Mouse (Mus musculus): ENCODE measurements around the gene Gtpbp10. TPM values are rescaled to one million over a fixed set of nuclear protein-coding genes. Genes with fewer than 3 reads are reported as not detected.
A peak's percentile ranks its signal among the peaks of the same experiment; 100 is the strongest.

Gtpbp10 gene
- polyA plus RNA-seq, 1 experiment from 2014 or later, result 39.7 TPM

- WGBS, result 85% methylated on average over 10 of the region's 10 CpGs
- peaks cover 18% of the 10 kb centered on the region for H3K36me3 ChIP-seq (ENCODE audit: control insufficient read depth, insufficient read depth, low read length)
- no peaks in the 10 kb centered on the region for H3K4me1 ChIP-seq (ENCODE audit: control insufficient read depth, insufficient read depth, low read length)
- H3K27ac ChIP-seq (ENCODE audit: low read depth, low read length), result no peak overlapping the region
- H3K4me3 ChIP-seq (ENCODE audit: low read length), result no peak overlapping the region
- H3K27me3 ChIP-seq (ENCODE audit: control insufficient read depth, insufficient read depth, low read length), result no peaks in the 10 kb centered on the region
- no peaks in the 10 kb centered on the region for H3K9me3 ChIP-seq (ENCODE audit: control insufficient read depth, low read length)
- peak; percentile 14; the same call in 1 of the 2 replicates for ATAC-seq (ENCODE audit: low FRiP score, low TSS enrichment)
- no peak overlapping the region for H3K4me2 ChIP-seq (replicated peaks; ENCODE audit: low read depth, low read length)
- no peak overlapping the region for H3K9ac ChIP-seq (ENCODE audit: low read depth, low read length)
Measured at GRCm38 (mm10) chr5:5508231-5508630, 51.1 kb downstream of the Gtpbp10 start.

DNA sequence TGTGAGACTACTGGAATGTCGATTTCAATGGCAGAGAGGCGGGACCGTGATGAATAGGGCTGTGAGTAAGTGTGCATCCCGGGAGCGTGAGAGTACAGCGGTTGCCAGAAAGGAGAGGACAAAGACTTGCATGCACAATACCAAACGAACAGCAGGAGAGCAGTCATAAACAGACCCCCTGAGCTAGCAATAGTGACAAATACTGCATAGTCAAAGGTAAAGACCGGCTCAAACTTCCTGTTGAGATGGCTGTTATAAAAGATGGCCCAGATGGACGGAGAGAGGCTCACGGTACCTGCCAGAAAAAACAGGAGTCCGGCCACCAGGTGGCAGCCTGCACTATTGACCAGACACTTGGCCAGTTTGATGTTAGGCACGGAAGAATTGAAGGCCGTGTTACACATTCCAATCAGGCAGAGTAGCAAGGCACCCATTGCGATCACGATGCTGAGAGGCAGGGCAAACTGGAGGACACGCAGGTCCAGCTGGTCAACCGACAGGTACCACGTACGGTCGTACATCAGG, 51.6 kb downstream of the Gtpbp10 start:
- Histone ChIP-seq H3K27ac (ENCODE audit: low read depth, low read length) (no peak overlapping the region), H3K4me2 (replicated peaks; ENCODE audit: low read depth, low read length) (no peak overlapping the region), H3K9me3 (ENCODE audit: control insufficient read depth, low read length) (no peaks in the 10 kb centered on the region), H3K4me1 (ENCODE audit: control insufficient read depth, insufficient read depth, low read length) (no peaks in the 10 kb centered on the region), H3K27me3 (ENCODE audit: control insufficient read depth, insufficient read depth, low read length) (no peaks in the 10 kb centered on the region), H3K36me3 (ENCODE audit: control insufficient read depth, insufficient read depth, low read length) (peaks cover 18% of the 10 kb centered on the region), H3K9ac (ENCODE audit: low read depth, low read length) (no peak overlapping the region), H3K4me3 (ENCODE audit: low read length) (no peak overlapping the region)
- 61% methylated on average over 20 of the region's 20 CpGs for WGBS
- ATAC-seq (ENCODE audit: low FRiP score, low TSS enrichment), result peak; percentile 54

DNA sequence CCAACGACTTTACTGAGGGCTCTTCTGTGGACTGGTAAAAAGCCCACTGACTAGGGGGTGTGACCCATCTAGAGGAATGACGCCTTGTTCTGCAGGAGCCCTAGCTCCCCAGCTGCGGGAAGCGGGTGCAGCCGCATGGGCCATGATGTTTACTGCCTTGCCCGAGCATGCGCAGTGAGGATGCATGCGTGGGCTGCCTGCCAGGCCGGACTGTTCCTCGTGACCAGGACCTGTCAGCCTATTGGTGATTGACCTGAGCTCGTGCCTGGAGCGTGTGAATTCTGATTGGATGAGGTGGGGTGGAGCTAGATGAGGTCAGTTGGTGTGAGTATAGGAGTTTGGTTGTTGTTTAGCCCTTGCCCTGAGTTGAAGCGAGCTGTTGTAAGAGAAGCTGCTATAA, 54.9 kb downstream of the Gtpbp10 start:
- H3K27ac ChIP-seq (ENCODE audit: low read depth, low read length), result no peak overlapping the region
- no peak overlapping the region for H3K4me2 ChIP-seq (replicated peaks; ENCODE audit: low read depth, low read length)
- H3K4me3 ChIP-seq (ENCODE audit: low read length), result no peak overlapping the region
- WGBS, result 91% methylated on average over 13 of the region's 13 CpGs
- H3K9me3 ChIP-seq (ENCODE audit: control insufficient read depth, low read length), result no peaks in the 10 kb centered on the region
- ATAC-seq (ENCODE audit: low FRiP score, low TSS enrichment), result no peak
- H3K9ac ChIP-seq (ENCODE audit: low read depth, low read length), result no peak overlapping the region
- no peaks in the 10 kb centered on the region for H3K27me3 ChIP-seq (ENCODE audit: control insufficient read depth, insufficient read depth, low read length)
- peaks cover 14% of the 10 kb centered on the region for H3K36me3 ChIP-seq (ENCODE audit: control insufficient read depth, insufficient read depth, low read length)
- no peaks in the 10 kb centered on the region for H3K4me1 ChIP-seq (ENCODE audit: control insufficient read depth, insufficient read depth, low read length)

DNA sequence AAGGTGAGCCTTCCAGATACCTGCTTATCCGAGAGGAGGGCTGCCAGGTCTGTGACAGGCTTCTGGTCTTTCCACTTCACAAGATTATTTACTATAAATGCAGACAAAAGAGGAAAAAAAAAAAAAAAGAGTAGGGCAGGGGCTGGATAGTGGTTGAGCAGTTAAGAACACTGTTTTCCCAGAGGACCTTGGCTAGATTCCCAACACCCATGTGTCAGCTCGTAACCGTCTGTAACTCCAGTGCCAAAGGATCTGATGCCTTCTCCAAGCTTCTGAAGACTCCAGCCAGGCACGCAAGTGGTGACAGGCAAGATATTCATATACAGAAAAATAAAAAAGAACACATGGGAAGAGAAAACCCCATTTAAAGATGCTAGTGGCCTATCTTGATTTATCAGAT, 56.0 kb downstream of the Gtpbp10 start:
- no peaks in the 10 kb centered on the region for H3K9me3 ChIP-seq (ENCODE audit: control insufficient read depth, low read length)
- 90% methylated on average over 4 of the region's 4 CpGs for WGBS
- H3K27me3 ChIP-seq (ENCODE audit: control insufficient read depth, insufficient read depth, low read length), result no peaks in the 10 kb centered on the region
- no peaks in the 10 kb centered on the region for H3K4me1 ChIP-seq (ENCODE audit: control insufficient read depth, insufficient read depth, low read length)
- H3K27ac ChIP-seq (ENCODE audit: low read depth, low read length), result no peak overlapping the region
- no peak overlapping the region for H3K4me3 ChIP-seq (ENCODE audit: low read length)
- no peak for ATAC-seq (ENCODE audit: low FRiP score, low TSS enrichment)
- H3K36me3 ChIP-seq (ENCODE audit: control insufficient read depth, insufficient read depth, low read length), result peaks cover 14% of the 10 kb centered on the region
- no peak overlapping the region for H3K4me2 ChIP-seq (replicated peaks; ENCODE audit: low read depth, low read length)
- no peak overlapping the region for H3K9ac ChIP-seq (ENCODE audit: low read depth, low read length)

- 83% methylated on average over 2 of the region's 2 CpGs for WGBS
- no peak for ATAC-seq (ENCODE audit: low FRiP score, low TSS enrichment)
- Histone ChIP-seq H3K4me2 (replicated peaks; ENCODE audit: low read depth, low read length) (no peak overlapping the region), H3K4me1 (ENCODE audit: control insufficient read depth, insufficient read depth, low read length) (no peaks in the 10 kb centered on the region), H3K9ac (ENCODE audit: low read depth, low read length) (no peak overlapping the region), H3K27ac (ENCODE audit: low read depth, low read length) (no peak overlapping the region), H3K9me3 (ENCODE audit: control insufficient read depth, low read length) (no peaks in the 10 kb centered on the region), H3K4me3 (ENCODE audit: low read length) (no peak overlapping the region), H3K27me3 (ENCODE audit: control insufficient read depth, insufficient read depth, low read length) (no peaks in the 10 kb centered on the region), H3K36me3 (ENCODE audit: control insufficient read depth, insufficient read depth, low read length) (peaks cover 3% of the 10 kb centered on the region)
Measured at GRCm38 (mm10) chr5:5501583-5501982, 57.8 kb downstream of the Gtpbp10 start.

- 48% methylated on average over 3 of the region's 3 CpGs for WGBS
Measured at GRCm38 (mm10) chr5:5496393-5496792, 62.9 kb downstream of the Gtpbp10 start.

GRCm38 (mm10) chr5:5495042-5495441, 64.3 kb downstream of the Gtpbp10 start:
- Histone ChIP-seq H3K9ac (ENCODE audit: low read depth, low read length) (no peak overlapping the region), H3K27me3 (ENCODE audit: control insufficient read depth, insufficient read depth, low read length) (0 out of 2 replicates have a peak, but pooled peaks cover 3% of the 10 kb centered on the region), H3K27ac (ENCODE audit: low read depth, low read length) (no peak overlapping the region), H3K9me3 (ENCODE audit: control insufficient read depth, low read length) (no peaks in the 10 kb centered on the region), H3K4me3 (ENCODE audit: low read length) (no peak overlapping the region), H3K4me1 (ENCODE audit: control insufficient read depth, insufficient read depth, low read length) (no peaks in the 10 kb centered on the region), H3K4me2 (replicated peaks; ENCODE audit: low read depth, low read length) (no peak overlapping the region), H3K36me3 (ENCODE audit: control insufficient read depth, insufficient read depth, low read length) (no peaks in the 10 kb centered on the region)
- 88% methylated on average over 4 of the region's 4 CpGs for WGBS
- no peak for ATAC-seq (ENCODE audit: low FRiP score, low TSS enrichment)

More at GRCm38 (mm10) chr5:5496393-5496792, 62.9 kb downstream of the Gtpbp10 start:
- H3K27ac ChIP-seq (ENCODE audit: low read depth, low read length), result no peak overlapping the region
- no peaks in the 10 kb centered on the region for H3K4me1 ChIP-seq (ENCODE audit: control insufficient read depth, insufficient read depth, low read length)
- 0 out of 2 replicates have a peak, but pooled peaks cover 3% of the 10 kb centered on the region for H3K27me3 ChIP-seq (ENCODE audit: control insufficient read depth, insufficient read depth, low read length)
- no peak overlapping the region for H3K4me3 ChIP-seq (ENCODE audit: low read length)
- ATAC-seq (ENCODE audit: low FRiP score, low TSS enrichment), result peak; percentile 65; the same call in 1 of the 2 replicates
- H3K9ac ChIP-seq (ENCODE audit: low read depth, low read length), result no peak overlapping the region
- H3K9me3 ChIP-seq (ENCODE audit: control insufficient read depth, low read length), result no peaks in the 10 kb centered on the region
- H3K4me2 ChIP-seq (replicated peaks; ENCODE audit: low read depth, low read length), result no peak overlapping the region
- H3K36me3 ChIP-seq (ENCODE audit: control insufficient read depth, insufficient read depth, low read length), result no peaks in the 10 kb centered on the region

- H3K4me1 ChIP-seq (ENCODE audit: control insufficient read depth, insufficient read depth, low read length), result no peaks in the 10 kb centered on the region
- H3K27ac ChIP-seq (ENCODE audit: low read depth, low read length), result no peak overlapping the region
- 37% methylated on average over 16 of the region's 16 CpGs for WGBS
- H3K27me3 ChIP-seq (ENCODE audit: control insufficient read depth, insufficient read depth, low read length), result 0 out of 2 replicates have a peak, but pooled peaks cover 3% of the 10 kb centered on the region
- peak; percentile 50; the same call in 1 of the 2 replicates for ATAC-seq (ENCODE audit: low FRiP score, low TSS enrichment)
- no peak overlapping the region for H3K9ac ChIP-seq (ENCODE audit: low read depth, low read length)
- no peaks in the 10 kb centered on the region for H3K36me3 ChIP-seq (ENCODE audit: control insufficient read depth, insufficient read depth, low read length)
- H3K4me3 ChIP-seq (ENCODE audit: low read length), result no peak overlapping the region
- H3K9me3 ChIP-seq (ENCODE audit: control insufficient read depth, low read length), result no peaks in the 10 kb centered on the region
- H3K4me2 ChIP-seq (replicated peaks; ENCODE audit: low read depth, low read length), result no peak overlapping the region
Measured at GRCm38 (mm10) chr5:5494269-5495005, 64.9 kb downstream of the Gtpbp10 start.

DNA sequence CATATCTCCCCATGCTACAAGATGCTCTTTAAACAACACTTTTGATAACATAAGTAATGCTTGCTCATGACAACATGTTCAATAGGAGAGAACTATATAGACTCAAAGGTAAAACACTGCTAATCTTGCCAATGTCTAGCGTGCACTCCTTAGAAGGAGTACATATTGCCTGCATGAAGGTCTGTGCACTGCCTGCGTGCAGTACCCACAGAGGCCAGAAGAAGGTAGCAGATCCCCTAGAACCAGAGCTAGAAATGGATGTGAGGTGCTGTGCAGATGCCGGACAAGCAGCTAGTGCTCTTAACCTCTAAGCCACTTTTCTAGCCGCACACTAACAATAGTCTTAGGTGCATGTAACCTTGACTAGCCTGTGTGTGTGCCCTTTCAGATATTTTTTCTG, 67.2 kb downstream of the Gtpbp10 start:
- Histone ChIP-seq H3K4me1 (ENCODE audit: control insufficient read depth, insufficient read depth, low read length) (no peaks in the 10 kb centered on the region), H3K27me3 (ENCODE audit: control insufficient read depth, insufficient read depth, low read length) (0 out of 2 replicates have a peak, but pooled peaks cover 3% of the 10 kb centered on the region), H3K9me3 (ENCODE audit: control insufficient read depth, low read length) (no peaks in the 10 kb centered on the region), H3K36me3 (ENCODE audit: control insufficient read depth, insufficient read depth, low read length) (no peaks in the 10 kb centered on the region), H3K9ac (ENCODE audit: low read depth, low read length) (no peak overlapping the region), H3K27ac (ENCODE audit: low read depth, low read length) (no peak overlapping the region), H3K4me3 (ENCODE audit: low read length) (no peak overlapping the region), H3K4me2 (replicated peaks; ENCODE audit: low read depth, low read length) (no peak overlapping the region)
- 96% methylated on average over 4 of the region's 4 CpGs for WGBS
- ATAC-seq (ENCODE audit: low FRiP score, low TSS enrichment), result no peak
